Mouse (Mus musculus) stomach, embryonic 14.5 days (tissue): Measurements from ENCODE around the gene Nat8. TPM values are rescaled to one million over a fixed set of nuclear protein-coding genes. Genes with fewer than 3 reads are reported as not detected.
"Not testable (repeated sequence)": the region's sequence is repeated elsewhere in the genome, so short reads cannot be mapped to it uniquely, and the experiment has no call there.

Experiments used
- ATAC-seq: fragments of 200-750 bp; cut with Nextera tagmentation; 2 replicates; pipeline ENCODE4 v1.8.0; 2017; ENCODE audit warnings: low read depth, moderate TSS enrichment; ENCODE audit not compliant: insufficient number of reproducible peaks, insufficient read depth, low FRiP score
- H3K27ac ChIP-seq: fragments of 300-500 bp; sonication (generic); 2 replicates; pipeline ENCODE4 v1.5.1; 2014; ENCODE audit warnings: mild to moderate bottlenecking, low read length, moderate library complexity, mixed read lengths
- H3K27me3 ChIP-seq: fragments of 300-500 bp; sonication (generic); 2 replicates; pipeline ENCODE4 v1.6.1; 2014; ENCODE audit warnings: low read length, control low read depth, mixed read lengths; ENCODE audit not compliant: control insufficient read depth, insufficient read depth
- H3K36me3 ChIP-seq: fragments of 300-500 bp; sonication (generic); 2 replicates; pipeline ENCODE4 v1.6.1; 2014; ENCODE audit warnings: mild to moderate bottlenecking, control low read depth, low read length, moderate library complexity, mixed read lengths; ENCODE audit not compliant: control insufficient read depth, insufficient read depth
- H3K4me1 ChIP-seq: fragments of 300-500 bp; sonication (generic); 2 replicates; pipeline ENCODE4 v1.6.1; 2014; ENCODE audit warnings: low read length, control low read depth, mixed read lengths; ENCODE audit not compliant: control insufficient read depth, insufficient read depth
- H3K4me2 ChIP-seq: fragments of 300-500 bp; sonication (generic); replicated peaks from 2 replicates; pipeline ENCODE4 v1.6.1; 2014; ENCODE audit warnings: low read depth, low read length, control low read depth
- H3K4me3 ChIP-seq: fragments of 300-500 bp; sonication (generic); 2 replicates; pipeline ENCODE4 v1.5.1; 2014; ENCODE audit warnings: low read depth, low read length, control low read depth
- H3K9ac ChIP-seq: fragments of 300-500 bp; sonication (generic); replicated peaks from 2 replicates; pipeline ENCODE4 v1.6.1; 2014; ENCODE audit warnings: low read depth, mild to moderate bottlenecking, control low read depth, low read length, moderate library complexity, mixed read lengths
- H3K9me3 ChIP-seq: fragments of 300-500 bp; sonication (generic); 2 replicates; pipeline ENCODE4 v1.6.1; 2016; ENCODE audit warnings: low read depth, low read length, control low read depth; ENCODE audit not compliant: control insufficient read depth
- WGBS: fragments of 180-500 bp; shearing (Covaris S2); extraction: QIAGEN DNeasy Blood & Tissue Kit; methylation state at CpG from one replicate; pipeline ENCODE4 v1.1.7; 2014; 5-methylcytosine and 5-hydroxymethylcytosine counted together
- microRNA-seq: library from miRNA; unstranded; fragments of <30 nt; microRNA quantifications from one replicate; pipeline ENCODE4, GENCODE M21; 2016
- polyA plus RNA-seq: library from polyadenylated mRNA; unstranded; fragments of >200 nt; fragmentation: Nextera tagmentation; extraction: Ambion mirVana; gene quantifications from 2 replicates; pipeline ENCODE4 v1.2.1, GENCODE M21; 2014

Nat8 gene
- polyA plus RNA-seq, 1 experiment from 2014 or later, result not detected

DNA sequence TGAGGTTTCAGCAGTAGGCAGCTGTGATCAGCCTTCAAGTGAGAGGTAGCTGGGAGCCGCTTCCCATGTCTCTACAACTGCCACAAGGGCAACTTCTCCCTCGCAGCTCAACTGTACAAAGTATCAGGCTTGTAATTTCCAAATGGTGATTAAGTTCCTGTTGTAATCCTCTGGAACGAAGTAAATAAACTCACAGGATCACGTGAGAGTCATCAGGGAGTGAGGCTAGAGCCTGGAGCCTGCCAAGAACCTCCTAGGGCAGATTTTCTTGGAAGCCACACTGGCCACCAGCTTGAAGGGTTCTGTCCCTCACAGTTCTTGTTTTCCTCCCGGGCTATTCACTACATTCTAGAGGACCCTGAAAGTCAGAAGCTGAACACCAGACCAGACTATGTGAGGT, 28.7 kb downstream of the Nat8 start:
- not testable (repeated sequence) for H3K36me3 ChIP-seq, ATAC-seq, H3K4me1 ChIP-seq, H3K9me3 ChIP-seq, H3K27me3 ChIP-seq, H3K27ac ChIP-seq, H3K9ac ChIP-seq, H3K4me3 ChIP-seq, H3K4me2 ChIP-seq
- 81% methylated on average over 5 of the region's 5 CpGs for WGBS

Small RNA genes lying within 50 kb of the gene (microRNA-seq; reads per million reads assigned to microRNA genes)
- gene Mir6375, result not detected

Other genes with a start within 250 kb of the Nat8 start
- gene Alms1, start 244.6 kb downstream of the Nat8 start, polyA plus RNA-seq, result 8.8 and 8.9 TPM in 2 replicates
- not detected in 2 replicates for gene Nat8f7, start 118.9 kb downstream of the Nat8 start, polyA plus RNA-seq
- not detected in 2 replicates for gene Nat8f3, start 66.3 kb downstream of the Nat8 start, polyA plus RNA-seq
- not detected in 2 replicates for gene Nat8f6, start 11.1 kb downstream of the Nat8 start, polyA plus RNA-seq
- gene Nat8f5, start 11.1 kb downstream of the Nat8 start, polyA plus RNA-seq, result not detected in 2 replicates
- not detected in 2 replicates for gene Nat8f2, start 37.1 kb upstream of the Nat8 start, polyA plus RNA-seq
- 4.8 and 6.4 TPM in 2 replicates for gene Nat8f4, start 72.8 kb upstream of the Nat8 start, polyA plus RNA-seq
- 30.1 and 32.5 TPM in 2 replicates for gene Tprkb, start 79.8 kb upstream of the Nat8 start, polyA plus RNA-seq
- gene Nat8f1, start 83.6 kb upstream of the Nat8 start, polyA plus RNA-seq, result 4.4 and 5.6 TPM in 2 replicates
- gene Dusp11, start 129.6 kb upstream of the Nat8 start, polyA plus RNA-seq, result 60.0 and 66.2 TPM in 2 replicates
- gene Figla, start 184.1 kb upstream of the Nat8 start, polyA plus RNA-seq, result not detected in 2 replicates
- gene Add2, start 196.6 kb upstream of the Nat8 start, polyA plus RNA-seq, result 7.1 and 7.7 TPM in 2 replicates